Mouse (Mus musculus) hindbrain, postnatal 0 days (tissue): Measurements from ENCODE around the gene Ramp3. TPM values are rescaled to one million over a fixed set of nuclear protein-coding genes. Genes with fewer than 3 reads are reported as not detected.

Source experiments
- ATAC-seq: fragments of 200-750 bp; cut with Nextera tagmentation; 2 replicates; pipeline ENCODE4 v1.8.0; 2017; ENCODE audit warnings: mild to moderate bottlenecking, moderate TSS enrichment, moderate library complexity
- DNase-seq: peaks from one replicate; pipeline ENCODE4 v3.0.0-alpha.2; 2015; ENCODE audit warnings: low spot score
- H3K27ac ChIP-seq: fragments of 300-500 bp; sonication (generic); 2 replicates; pipeline ENCODE4 v1.5.1; 2014; ENCODE audit warnings: mild to moderate bottlenecking
- H3K27me3 ChIP-seq: fragments of 300-500 bp; sonication (generic); 2 replicates; pipeline ENCODE4 v1.6.1; 2014; ENCODE audit warnings: low read length, mixed read lengths; ENCODE audit not compliant: insufficient read depth
- H3K36me3 ChIP-seq: fragments of 300-500 bp; sonication (generic); 2 replicates; pipeline ENCODE4 v1.6.1; 2014; ENCODE audit warnings: low read length, mixed read lengths; ENCODE audit not compliant: insufficient read depth
- H3K4me1 ChIP-seq: fragments of 300-500 bp; sonication (generic); 2 replicates; pipeline ENCODE4 v1.6.1; 2014; ENCODE audit warnings: antibody characterized with exemption, low read length, mixed read lengths; ENCODE audit not compliant: insufficient read depth
- H3K4me2 ChIP-seq: fragments of 300-500 bp; sonication (generic); 2 replicates; pipeline ENCODE4 v1.6.1; 2014; ENCODE audit warnings: low read depth, mild to moderate bottlenecking, low read length, moderate library complexity, mixed read lengths
- H3K4me3 ChIP-seq: fragments of 300-500 bp; sonication (generic); 2 replicates; pipeline ENCODE4 v1.5.1; 2014; ENCODE audit warnings: low read length
- H3K9ac ChIP-seq: fragments of 300-500 bp; sonication (generic); replicated peaks from 2 replicates; pipeline ENCODE4 v1.6.1; 2014; ENCODE audit warnings: mild to moderate bottlenecking, low read length, moderate library complexity, mixed read lengths
- H3K9me3 ChIP-seq: fragments of 300-500 bp; sonication (generic); 2 replicates; pipeline ENCODE4 v1.6.1; 2016; ENCODE audit warnings: low read length, mixed read lengths
- CTCF ChIP-seq: IDR thresholded peaks from 2 replicates; pipeline ENCODE4 v1.5.1; 2016; ENCODE audit warnings: antibody characterized with exemption, control low read depth, low read depth
- WGBS: fragments of 180-500 bp; shearing (Covaris S2); extraction: QIAGEN DNeasy Blood & Tissue Kit; methylation state at CpG from one replicate; pipeline ENCODE4 v1.1.7; 2014; 5-methylcytosine and 5-hydroxymethylcytosine counted together
- polyA plus RNA-seq: library from polyadenylated mRNA; unstranded; fragments of >200 nt; fragmentation: Nextera tagmentation; extraction: Ambion mirVana; gene quantifications from 2 replicates; pipeline ENCODE4 v1.2.1, GENCODE M21; 2015
- total RNA-seq: library from RNA; depleted of rRNA; stranded (reverse); fragments of >200 nt; gene quantifications from 2 replicates; pipeline ENCODE4 v1.2.3, GENCODE M21; 2014

Gene Ramp3
- total and polyA plus RNA-seq, 2 experiments from 2014 or later: 24.2 to 27.7 TPM

DNA sequence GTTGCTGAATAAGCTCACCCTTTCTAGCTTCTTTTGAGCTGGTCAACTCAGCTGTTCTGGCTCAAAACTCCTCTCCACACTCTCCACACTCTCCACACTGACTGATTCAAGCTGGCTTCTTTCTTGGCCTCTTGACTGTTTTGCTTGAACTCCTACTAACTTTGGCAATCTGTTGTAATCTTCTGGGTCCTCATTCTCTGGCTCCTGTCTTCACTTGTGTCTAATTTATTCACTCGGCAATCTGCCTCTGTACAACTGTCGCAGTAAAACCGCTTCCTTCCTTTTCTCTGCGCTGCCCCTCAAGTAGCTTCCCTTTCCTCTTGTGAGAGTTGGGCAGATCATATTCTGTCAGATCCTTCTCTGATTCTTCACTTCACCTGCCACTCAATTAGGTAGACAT is 30.6 kb upstream of the Ramp3 start:
- H3K9me3 ChIP-seq: no peaks in the 10 kb centered on the region
- no peak overlapping the region for H3K27ac ChIP-seq
- H3K4me1 ChIP-seq: peaks cover 8% of the 10 kb centered on the region
- no peak overlapping the region for H3K4me2 ChIP-seq
- H3K36me3 ChIP-seq: peaks cover 6% of the 10 kb centered on the region; the same call in 1 of the 2 replicates
- 93% methylated on average over 4 of the region's 4 CpGs for WGBS
- DNase-seq: no peak
- H3K4me3 ChIP-seq: no peak overlapping the region
- H3K27me3 ChIP-seq: no peaks in the 10 kb centered on the region
- TF ChIP-seq CTCF: no peak
- ATAC-seq: no peak
- H3K9ac ChIP-seq: no peak overlapping the region

DNA sequence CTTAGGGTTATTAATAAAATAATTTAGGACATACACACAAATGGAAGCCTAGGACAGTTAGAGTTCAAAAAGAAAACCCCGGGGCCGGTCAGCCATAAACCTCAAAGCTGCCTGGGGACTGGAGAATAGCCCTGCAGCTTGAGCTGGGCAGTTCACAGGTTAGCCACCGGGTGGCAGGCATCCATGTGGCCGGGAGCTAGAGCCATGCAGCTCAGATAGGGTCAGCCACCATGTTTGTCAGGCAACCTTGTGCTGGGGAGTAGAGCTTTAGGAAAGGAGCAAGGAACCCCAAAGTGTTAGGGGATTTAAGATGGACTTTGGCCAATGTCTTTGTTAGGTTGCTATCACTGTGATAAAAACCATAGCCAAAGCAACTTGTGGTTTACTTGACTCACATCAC is 29.8 kb upstream of the Ramp3 start:
- WGBS: 12% methylated on average over 4 of the region's 4 CpGs
- Histone ChIP-seq H3K9me3 (no peaks in the 10 kb centered on the region), H3K4me2 (no peak overlapping the region), H3K27ac (no peak overlapping the region), H3K4me1 (peaks cover 8% of the 10 kb centered on the region), H3K4me3 (no peak overlapping the region), H3K36me3 (peaks cover 5% of the 10 kb centered on the region; the same call in 1 of the 2 replicates), H3K27me3 (no peaks in the 10 kb centered on the region), H3K9ac (no peak overlapping the region)
- TF ChIP-seq CTCF: peak; percentile 71
- DNase-seq (peak; percentile 50), ATAC-seq (no peak)

DNA sequence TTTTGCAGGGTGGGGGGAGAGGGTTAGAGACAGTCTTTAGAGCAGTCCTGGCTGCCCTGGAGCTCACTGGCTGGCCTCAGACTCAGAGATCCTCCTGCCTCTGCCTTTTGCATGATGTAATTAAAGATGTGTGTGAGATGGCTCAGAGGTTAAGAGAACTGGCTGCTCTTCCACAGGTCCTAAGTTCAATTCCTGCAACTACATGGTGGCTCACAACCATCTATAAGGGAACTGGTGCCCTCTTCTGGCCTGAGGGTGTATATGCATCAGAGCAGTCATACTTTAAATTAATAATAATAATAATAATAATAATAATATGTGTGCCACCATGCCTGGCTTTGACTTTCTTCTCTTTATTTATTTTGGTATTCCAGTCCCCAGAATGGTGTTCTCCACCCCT is 28.7 kb upstream of the Ramp3 start:
- peak; percentile 21 for DNase-seq
- Histone ChIP-seq H3K27ac (no peak overlapping the region), H3K36me3 (no peaks in the 10 kb centered on the region), H3K27me3 (no peaks in the 10 kb centered on the region), H3K4me3 (no peak overlapping the region), H3K4me1 (peaks cover 5% of the 10 kb centered on the region), H3K9ac (no peak overlapping the region), H3K9me3 (no peaks in the 10 kb centered on the region), H3K4me2 (no peak overlapping the region)
- peak; percentile 39 for TF ChIP-seq CTCF
- ATAC-seq: no peak

DNA sequence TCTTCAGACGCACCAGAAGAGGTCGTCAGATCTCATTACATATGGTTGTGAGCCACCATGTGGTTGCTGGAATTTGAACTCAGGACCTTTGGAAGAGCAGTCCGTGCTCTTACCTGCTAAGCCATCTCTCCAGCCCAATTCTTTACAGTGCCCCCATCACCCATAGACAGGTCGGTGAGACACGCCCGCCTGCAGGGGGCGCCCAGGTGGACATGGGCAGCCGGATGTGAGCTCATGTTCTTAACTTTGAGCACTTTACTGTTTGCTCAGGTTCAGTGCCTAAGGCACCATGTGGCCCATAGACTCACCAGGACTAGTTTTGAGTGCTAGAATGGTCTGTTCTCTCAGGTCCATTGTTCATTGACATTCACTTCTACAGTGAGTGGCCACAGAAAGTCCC is 22.2 kb upstream of the Ramp3 start:
- no peak for ATAC-seq
- H3K4me2 ChIP-seq: no peak overlapping the region
- no peak overlapping the region for H3K9ac ChIP-seq
- no peaks in the 10 kb centered on the region for H3K27me3 ChIP-seq
- no peak overlapping the region for H3K4me3 ChIP-seq
- H3K4me1 ChIP-seq: no peaks in the 10 kb centered on the region
- 76% methylated on average over 8 of the region's 8 CpGs for WGBS
- DNase-seq: no peak
- no peak overlapping the region for H3K27ac ChIP-seq
- H3K36me3 ChIP-seq: no peaks in the 10 kb centered on the region
- no peaks in the 10 kb centered on the region for H3K9me3 ChIP-seq
- no peak for TF ChIP-seq CTCF

DNA sequence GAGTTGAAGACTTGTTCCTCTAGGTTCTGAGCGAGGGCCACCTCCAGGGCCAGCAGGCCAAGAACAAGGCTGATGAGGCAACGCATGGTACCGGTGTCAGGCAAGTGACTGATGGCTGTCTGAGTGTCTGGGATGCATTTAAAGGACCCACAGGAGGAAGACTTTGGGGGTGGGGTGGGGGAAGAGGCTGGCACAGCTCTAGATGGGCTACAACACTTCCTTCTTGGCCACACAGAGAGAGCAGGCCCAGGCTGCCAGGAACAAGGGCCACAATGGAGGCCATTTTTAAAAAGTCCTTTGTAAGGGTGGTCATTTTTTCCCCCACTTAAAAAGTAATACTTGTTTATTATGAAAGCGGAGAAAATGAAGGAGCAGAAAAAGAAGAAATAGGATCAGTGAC is 19.8 kb upstream of the Ramp3 start, which contains the start of gene Wap:
Gene Wap (minus strand): TSS at position 101 of the 400 bp plus-strand sequence.
- Histone ChIP-seq H3K9ac (no peak within 1 kb of the TSS), H3K4me3 (no peak within 1 kb of the TSS), H3K9me3 (no peaks in the 10 kb centered on the region), H3K27ac (no peak within 1 kb of the TSS), H3K36me3 (no peaks in the 10 kb centered on the region), H3K27me3 (no peaks in the 10 kb centered on the region), H3K4me2 (no peak within 1 kb of the TSS), H3K4me1 (no peaks in the 10 kb centered on the region)
- TF ChIP-seq CTCF: no peak
- DNase-seq (no peak), ATAC-seq (no peak)
- 96% methylated on average over 4 of the region's 4 CpGs for WGBS

DNA sequence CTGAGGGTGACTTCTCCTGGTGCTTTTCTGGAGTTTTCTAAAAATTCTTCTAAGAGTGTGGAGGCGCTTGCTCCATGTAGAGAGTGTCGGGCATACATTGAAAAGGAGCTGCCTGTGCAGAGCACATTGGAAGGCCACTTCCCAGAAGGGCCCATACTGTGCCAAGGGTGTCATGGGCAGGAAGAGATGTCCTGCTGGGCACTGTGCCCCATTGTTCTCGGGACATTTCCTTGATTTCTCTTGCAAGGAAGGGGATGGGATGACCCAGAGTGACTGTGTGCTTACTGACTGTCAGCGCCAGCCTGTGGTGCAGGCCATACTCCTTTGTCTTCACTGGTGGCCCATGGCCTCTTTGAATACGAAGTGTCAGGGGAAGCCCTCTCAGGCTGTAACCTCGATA is 19.2 kb upstream of the Ramp3 start:
- WGBS: 76% methylated on average over 6 of the region's 6 CpGs
- no peaks in the 10 kb centered on the region for H3K36me3 ChIP-seq
- H3K9me3 ChIP-seq: no peaks in the 10 kb centered on the region
- ATAC-seq (no peak), DNase-seq (no peak)
- H3K4me3 ChIP-seq: no peak overlapping the region
- no peak overlapping the region for H3K4me2 ChIP-seq
- H3K4me1 ChIP-seq: no peaks in the 10 kb centered on the region
- H3K27ac ChIP-seq: no peak overlapping the region
- no peak for TF ChIP-seq CTCF
- H3K9ac ChIP-seq: no peak overlapping the region
- no peaks in the 10 kb centered on the region for H3K27me3 ChIP-seq

DNA sequence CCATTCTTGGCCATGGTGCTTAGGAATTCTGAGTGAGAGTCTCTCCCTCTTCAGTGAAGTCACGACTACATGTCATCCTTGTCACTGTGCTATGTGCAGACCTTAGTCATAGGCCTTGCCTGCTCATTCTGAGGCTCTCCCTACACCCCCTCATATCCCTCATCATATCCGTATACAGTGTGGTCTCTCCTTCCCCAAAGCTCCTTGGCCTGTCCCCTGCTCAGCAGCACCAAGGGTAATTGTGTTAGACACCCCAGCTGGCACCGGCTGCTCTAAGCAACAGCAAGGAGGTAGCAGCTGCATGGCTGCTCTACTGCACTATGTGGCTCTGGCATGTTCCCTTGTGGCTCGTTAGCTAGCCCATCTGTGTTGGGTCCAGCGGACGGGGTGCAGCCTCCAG is 13.8 kb upstream of the Ramp3 start:
- ATAC-seq (peak; percentile 50), DNase-seq (peak; percentile 11)
- no peak overlapping the region for H3K4me2 ChIP-seq
- H3K27ac ChIP-seq: no peak overlapping the region
- H3K4me1 ChIP-seq: no peaks in the 10 kb centered on the region
- H3K4me3 ChIP-seq: no peak overlapping the region
- no peaks in the 10 kb centered on the region for H3K27me3 ChIP-seq
- H3K9ac ChIP-seq: no peak overlapping the region
- no peaks in the 10 kb centered on the region for H3K9me3 ChIP-seq
- TF ChIP-seq CTCF: no peak
- no peaks in the 10 kb centered on the region for H3K36me3 ChIP-seq
- 63% methylated on average over 6 of the region's 6 CpGs for WGBS
